Mouse (Mus musculus) midbrain, embryonic 14.5 days (tissue): Measurements from ENCODE around the gene Cd209f. TPM values are rescaled to one million over a fixed set of nuclear protein-coding genes. Genes with fewer than 3 reads are reported as not detected.
"Not testable (repeated sequence)": the region's sequence is repeated elsewhere in the genome, so short reads cannot be mapped to it uniquely, and the experiment has no call there.

Experiments used
- ATAC-seq: fragments of 200-750 bp; cut with Nextera tagmentation; 2 replicates; pipeline ENCODE4 v1.8.0; 2017; ENCODE audit warnings: moderate number of reproducible peaks, moderate library complexity; ENCODE audit not compliant: low FRiP score, low TSS enrichment
- DNase-seq: peaks from one replicate; pipeline ENCODE4 v3.0.0-alpha.2; 2015
- H3K27ac ChIP-seq: fragments of 300-500 bp; sonication (generic); replicated peaks from 2 replicates; pipeline ENCODE4 v1.5.1; 2014; ENCODE audit warnings: mild to moderate bottlenecking, low read depth, low read length, moderate library complexity
- H3K27me3 ChIP-seq: fragments of 300-500 bp; sonication (generic); 2 replicates; pipeline ENCODE4 v1.6.1; 2014; ENCODE audit warnings: low read length, control low read depth, mixed read lengths; ENCODE audit not compliant: control insufficient read depth, insufficient read depth
- H3K36me3 ChIP-seq: fragments of 300-500 bp; sonication (generic); 2 replicates; pipeline ENCODE4 v1.6.1; 2014; ENCODE audit warnings: low read length, control low read depth; ENCODE audit not compliant: control insufficient read depth, insufficient read depth
- H3K4me1 ChIP-seq: fragments of 300-500 bp; sonication (generic); 2 replicates; pipeline ENCODE4 v1.6.1; 2014; ENCODE audit warnings: mild to moderate bottlenecking, antibody characterized with exemption, low read length, control low read depth; ENCODE audit not compliant: control insufficient read depth, insufficient read depth
- H3K4me2 ChIP-seq: fragments of 300-500 bp; sonication (generic); 2 replicates; pipeline ENCODE4 v1.6.1; 2014; ENCODE audit warnings: mild to moderate bottlenecking, low read length, moderate library complexity
- H3K4me3 ChIP-seq: fragments of 300-500 bp; sonication (generic); replicated peaks from 2 replicates; pipeline ENCODE4 v1.5.1; 2014; ENCODE audit warnings: low read depth, low read length
- H3K9ac ChIP-seq: fragments of 300-500 bp; sonication (generic); replicated peaks from 2 replicates; pipeline ENCODE4 v1.6.1; 2014; ENCODE audit warnings: mild to moderate bottlenecking, low read length, moderate library complexity
- H3K9me3 ChIP-seq: fragments of 300-500 bp; sonication (generic); 2 replicates; pipeline ENCODE4 v1.6.1; 2016; ENCODE audit warnings: low read length, control low read depth, mixed read lengths; ENCODE audit not compliant: control insufficient read depth
- WGBS: fragments of 180-500 bp; shearing (Covaris S2); extraction: QIAGEN DNeasy Blood & Tissue Kit; methylation state at CpG from one replicate; pipeline ENCODE4 v1.1.7; 2014; 5-methylcytosine and 5-hydroxymethylcytosine counted together
- polyA plus RNA-seq: library from polyadenylated mRNA; unstranded; fragments of >200 nt; fragmentation: Nextera tagmentation; extraction: Ambion mirVana; gene quantifications from 2 replicates; pipeline ENCODE4 v1.2.1, GENCODE M21; 2014

Gene Cd209f
- polyA plus RNA-seq = not detected in 2 replicates

DNA sequence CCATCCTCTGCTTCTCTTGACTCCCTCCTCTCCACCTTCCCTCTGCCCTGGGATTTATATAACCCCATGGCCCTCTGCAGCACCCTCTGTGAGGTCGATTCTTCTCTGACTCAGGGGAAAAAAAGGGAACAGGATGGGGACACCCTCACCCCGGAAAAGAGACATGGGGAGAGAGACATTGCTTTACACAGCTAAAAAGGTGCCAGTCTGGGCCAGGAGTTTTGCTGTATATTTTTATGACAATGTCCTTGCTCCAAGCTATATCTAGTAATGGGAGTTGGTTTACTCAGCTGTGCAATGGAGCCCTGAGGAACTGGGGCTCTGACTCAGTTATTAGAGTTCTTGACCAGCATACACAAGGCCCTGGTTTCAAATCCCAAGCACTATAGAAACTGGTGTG lies at the start of gene Cd209f:
Gene Cd209f, minus strand, starts transcription at position 101 of the 400 bp plus-strand sequence.
- 88% methylated on average over 1 of the region's 2 CpGs for WGBS
- H3K27ac ChIP-seq, H3K9ac ChIP-seq, H3K4me1 ChIP-seq, H3K4me3 ChIP-seq, ATAC-seq, H3K9me3 ChIP-seq, H3K4me2 ChIP-seq, H3K36me3 ChIP-seq, DNase-seq, H3K27me3 ChIP-seq: not testable (repeated sequence)

DNA sequence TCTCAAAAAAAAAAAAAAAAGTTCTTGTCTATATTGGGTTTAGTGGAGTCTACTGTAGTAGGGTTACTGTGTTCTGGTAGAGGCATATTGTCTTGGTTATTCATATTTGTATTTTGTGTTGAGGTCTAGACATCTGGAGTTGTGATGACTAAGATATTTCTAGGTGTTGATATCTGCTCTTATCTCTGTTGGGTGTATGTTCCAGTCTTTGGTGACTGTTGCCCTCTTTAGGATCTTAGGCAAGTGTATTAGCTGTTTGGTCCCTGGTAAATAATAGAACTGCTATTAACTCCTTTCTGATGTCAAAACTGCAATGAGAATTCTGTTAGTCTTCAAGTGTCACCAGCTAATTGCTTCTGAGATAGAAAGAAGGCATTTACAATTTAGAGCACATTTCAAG lies 49.2 kb upstream of the Cd209f start:
- Histone ChIP-seq H3K27ac (no peak overlapping the region), H3K4me1 (no peaks in the 10 kb centered on the region), H3K4me2 (no peak overlapping the region), H3K9me3 (peaks cover 3% of the 10 kb centered on the region), H3K36me3 (no peaks in the 10 kb centered on the region), H3K4me3 (no peak overlapping the region), H3K9ac (no peak overlapping the region), H3K27me3 (no peaks in the 10 kb centered on the region)
- ATAC-seq (no peak), DNase-seq (no peak)

DNA sequence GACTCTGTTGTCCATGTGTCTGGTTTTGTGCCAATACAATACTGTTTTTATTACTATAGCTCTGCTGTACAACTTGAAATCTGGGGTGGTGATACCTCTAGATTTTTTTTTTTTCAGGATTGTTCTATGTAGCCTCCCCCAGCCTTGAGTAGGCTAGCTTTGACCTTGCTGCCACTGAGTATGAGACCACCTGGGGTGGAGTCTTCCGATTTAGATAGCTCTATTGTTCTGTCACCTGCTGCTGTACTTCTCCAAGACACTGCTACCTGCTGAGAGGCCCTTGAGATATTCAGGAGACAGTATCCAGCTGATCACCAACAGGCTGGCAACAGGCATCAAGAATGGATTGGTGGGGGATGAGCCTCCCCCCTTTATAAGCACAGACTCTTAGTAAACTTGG lies 41.6 kb upstream of the Cd209f start:
- Histone ChIP-seq H3K4me2 (no peak overlapping the region), H3K4me3 (no peak overlapping the region), H3K9me3 (peaks cover 3% of the 10 kb centered on the region), H3K4me1 (no peaks in the 10 kb centered on the region), H3K27ac (no peak overlapping the region), H3K36me3 (no peaks in the 10 kb centered on the region), H3K9ac (no peak overlapping the region), H3K27me3 (no peaks in the 10 kb centered on the region)
- ATAC-seq (no peak), DNase-seq (no peak)
- WGBS = 29% methylated on average over 1 of the region's 1 CpGs

DNA sequence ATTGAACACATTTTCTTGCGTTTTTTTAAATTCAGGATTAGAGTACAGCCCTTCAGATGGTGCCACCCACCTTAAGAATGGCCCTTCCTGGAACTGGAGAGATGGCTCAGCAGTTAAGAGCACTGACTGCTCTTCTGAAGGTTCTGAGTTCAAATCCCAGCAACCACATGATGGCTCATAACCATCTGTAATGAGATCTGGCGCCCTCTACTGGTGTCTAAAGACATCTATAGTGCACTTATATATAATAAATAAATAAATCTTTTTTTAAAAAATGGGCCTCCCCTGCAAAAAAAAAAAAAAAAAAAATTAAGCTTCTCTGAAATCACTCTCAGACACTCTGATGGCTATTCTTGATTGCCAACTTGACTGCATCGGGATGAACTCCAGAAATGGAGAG lies 36.1 kb upstream of the Cd209f start:
- no peak overlapping the region for H3K27ac ChIP-seq
- WGBS = 65% methylated on average over 3 of the region's 3 CpGs
- H3K4me1 ChIP-seq = no peaks in the 10 kb centered on the region
- no peaks in the 10 kb centered on the region for H3K27me3 ChIP-seq
- no peak overlapping the region for H3K4me3 ChIP-seq
- no peaks in the 10 kb centered on the region for H3K9me3 ChIP-seq
- no peak overlapping the region for H3K4me2 ChIP-seq
- no peaks in the 10 kb centered on the region for H3K36me3 ChIP-seq
- ATAC-seq = no peak
- H3K9ac ChIP-seq = no peak overlapping the region
- peak; percentile 44 for DNase-seq

DNA sequence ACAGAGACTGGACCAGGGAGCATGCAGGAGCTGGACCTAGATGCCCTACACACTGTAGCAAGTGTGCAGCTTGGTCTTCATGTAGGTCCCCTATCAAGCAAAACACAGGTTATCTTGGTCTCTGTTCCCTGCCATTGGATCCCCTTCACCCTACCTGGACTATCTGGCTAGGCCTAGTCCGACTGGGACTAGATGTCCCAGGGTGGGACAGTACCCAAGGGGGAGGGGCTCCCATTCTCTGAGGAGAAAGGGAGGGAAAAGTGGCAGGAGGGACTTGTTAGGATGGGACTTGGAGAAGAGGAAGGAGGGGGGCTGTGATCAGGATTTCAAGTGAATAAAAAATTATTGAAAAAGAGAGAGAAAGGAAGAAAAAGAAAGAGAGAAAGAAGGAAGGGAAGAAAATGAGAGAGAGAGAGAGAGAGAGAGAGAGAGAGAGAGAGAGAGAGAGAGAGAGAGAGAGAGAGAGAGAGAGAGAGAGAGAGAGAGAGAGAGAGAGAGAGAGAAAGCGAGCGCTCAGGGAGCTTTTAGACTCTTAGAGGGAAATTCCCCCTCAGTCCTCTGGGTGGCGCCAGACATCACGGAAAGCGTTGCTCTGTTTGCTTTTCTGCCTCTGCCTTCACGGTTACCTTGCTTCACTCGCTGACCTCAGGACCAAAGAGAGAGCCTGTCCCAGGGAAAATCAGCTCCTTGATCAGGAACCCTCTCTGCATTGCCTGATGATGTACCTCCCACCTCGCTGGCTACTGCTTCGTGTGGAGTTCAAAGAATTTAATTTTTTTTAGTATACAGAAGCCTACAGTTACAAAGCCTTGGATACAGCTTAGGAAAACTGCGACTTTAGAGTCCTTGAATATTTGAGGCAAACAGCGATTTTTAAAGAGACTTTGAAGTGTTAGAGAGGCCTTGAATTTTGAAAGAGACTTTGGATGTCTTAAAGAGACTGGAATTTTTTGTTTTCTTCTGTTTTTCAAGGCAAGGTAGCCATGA lies 34.3 kb upstream of the Cd209f start:
- Histone ChIP-seq H3K36me3 (no peaks in the 10 kb centered on the region), H3K4me1 (no peaks in the 10 kb centered on the region), H3K4me3 (no peak overlapping the region), H3K27me3 (no peaks in the 10 kb centered on the region), H3K4me2 (no peak overlapping the region), H3K27ac (no peak overlapping the region), H3K9me3 (no peaks in the 10 kb centered on the region), H3K9ac (no peak overlapping the region)
- DNase-seq (peak; percentile 92), ATAC-seq (peak; percentile 65; the same call in 1 of the 2 replicates)
- WGBS = 12% methylated on average over 12 of the region's 12 CpGs

DNA sequence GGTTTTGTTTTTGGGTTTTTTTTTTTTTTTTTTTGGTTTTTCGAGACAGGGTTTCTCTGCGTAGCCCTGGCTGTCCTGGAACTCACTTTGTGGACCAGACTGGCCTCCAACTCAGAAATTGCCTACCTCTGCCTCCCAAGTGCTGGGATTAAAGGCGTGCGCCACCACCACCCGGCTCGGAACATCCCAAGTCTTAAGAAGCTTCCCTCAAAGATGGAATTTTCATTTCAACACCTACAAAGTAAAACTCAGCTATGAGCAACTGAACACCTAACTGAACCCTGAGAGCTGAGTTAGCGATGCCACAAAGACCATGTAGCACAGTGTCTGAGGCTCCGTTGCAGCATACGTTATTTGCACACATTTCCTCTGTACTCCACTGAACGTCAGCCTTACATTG lies 28.2 kb upstream of the Cd209f start, which contains the start of gene Cd209g:
Gene Cd209g, plus strand, starts transcription at position 301 of the 400 bp plus-strand sequence.
- H3K4me1 ChIP-seq = no peaks in the 10 kb centered on the region
- no peaks in the 10 kb centered on the region for H3K9me3 ChIP-seq
- DNase-seq (no peak), ATAC-seq (no peak)
- no peak within 1 kb of the TSS for H3K27ac ChIP-seq
- no peaks in the 10 kb centered on the region for H3K27me3 ChIP-seq
- no peak within 1 kb of the TSS for H3K4me2 ChIP-seq
- no peak within 1 kb of the TSS for H3K9ac ChIP-seq
- H3K4me3 ChIP-seq = no peak within 1 kb of the TSS
- H3K36me3 ChIP-seq = no peaks in the 10 kb centered on the region
- WGBS = 89% methylated on average over 10 of the region's 10 CpGs

DNA sequence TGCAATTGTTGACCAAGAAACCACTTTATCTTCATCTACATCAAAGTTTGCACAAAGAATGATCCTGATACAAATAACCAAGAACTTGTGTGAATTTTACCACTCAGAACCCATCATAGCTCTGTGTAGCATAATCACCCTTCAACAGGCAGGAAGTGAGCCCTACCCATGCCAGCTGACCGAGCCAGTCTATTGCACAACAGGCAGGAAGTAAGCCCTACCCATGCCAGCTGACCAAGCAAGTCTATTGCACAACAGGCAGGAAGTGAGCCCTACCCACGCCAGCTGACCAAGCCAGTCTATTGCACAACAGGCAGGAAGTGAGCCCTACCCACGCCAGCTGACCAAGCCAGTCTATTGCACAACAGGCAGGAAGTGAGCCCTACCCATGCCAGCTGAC lies 17.1 kb downstream of the Cd209f start:
- H3K4me1 ChIP-seq, H3K4me3 ChIP-seq, ATAC-seq, H3K9me3 ChIP-seq, H3K4me2 ChIP-seq, H3K9ac ChIP-seq, H3K27me3 ChIP-seq, H3K27ac ChIP-seq, H3K36me3 ChIP-seq, DNase-seq: not testable (repeated sequence)
- 91% methylated on average over 3 of the region's 3 CpGs for WGBS

DNA sequence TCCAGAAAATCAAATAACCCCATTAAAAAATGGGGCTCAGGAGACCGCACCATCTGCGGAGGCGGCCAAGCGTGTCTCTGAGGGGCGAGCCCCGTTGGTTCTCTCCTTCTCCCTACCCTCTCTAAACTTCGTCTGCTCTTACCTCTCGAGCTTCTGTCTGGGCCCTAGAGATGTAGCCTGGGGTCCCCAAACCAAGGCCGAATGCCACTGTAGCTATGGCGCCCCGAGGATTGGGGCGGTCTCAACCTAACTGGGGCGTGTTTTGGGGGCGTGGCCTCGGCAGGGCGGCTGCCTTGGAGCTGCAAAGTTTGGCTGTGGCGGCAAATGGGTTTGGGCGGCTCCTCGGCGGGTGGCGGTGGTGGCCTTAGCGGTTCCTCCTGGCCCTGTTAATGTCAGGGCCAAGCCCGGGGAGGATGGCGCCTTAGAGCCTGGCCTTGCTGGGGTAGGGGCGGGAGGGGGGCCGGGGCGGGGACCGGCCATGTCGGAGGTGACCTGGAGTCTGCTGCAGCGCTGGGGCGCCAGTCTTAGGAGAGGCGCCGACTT lies 18.4 kb downstream of the Cd209f start:
- not testable (repeated sequence) for H3K9ac ChIP-seq, H3K4me2 ChIP-seq, DNase-seq, H3K27me3 ChIP-seq, H3K27ac ChIP-seq, H3K36me3 ChIP-seq, H3K4me3 ChIP-seq, H3K9me3 ChIP-seq, H3K4me1 ChIP-seq
- WGBS = 45% methylated on average over 33 of the region's 33 CpGs
- 0 out of 2 replicates have a peak, but pooled peaks have one; percentile 24 for ATAC-seq
